Mouse (Mus musculus): ENCODE data around the gene Sv2b. TPM values are rescaled to one million over a fixed set of nuclear protein-coding genes. Genes with fewer than 3 reads are reported as not detected.

Gene Sv2b
- polyA plus RNA-seq, 1 experiment = 0.29 TPM

- H3K4me3 ChIP-seq = no peak overlapping the region
- no peak overlapping the region for H3ac ChIP-seq (ENCODE audit: control insufficient read depth, insufficient read length)
- no peaks in the 10 kb centered on the region for H3K36me3 ChIP-seq (ENCODE audit: control insufficient read depth, insufficient read depth)
- TF ChIP-seq E2F4 (IDR thresholded peaks at IDR 0.05; ENCODE audit: insufficient read depth) = no peak
- TF ChIP-seq TCF3 (IDR thresholded peaks at IDR 0.05; ENCODE audit: insufficient read length, low read depth) = no peak
- no peak for TF ChIP-seq MYOG (IDR thresholded peaks at IDR 0.05; ENCODE audit: control insufficient read depth in 1 of 3, insufficient read depth in 1 of 3, insufficient read length in 2 of 3, low read depth in 2 of 3)
- no peak for TF ChIP-seq POLR2A (IDR thresholded peaks at IDR 0.05; ENCODE audit: insufficient read length, low read depth)
- TF ChIP-seq MYOD1 (IDR thresholded peaks at IDR 0.05; ENCODE audit: control insufficient read depth in 1 of 3, insufficient read length in 2 of 3, low read depth in 2 of 3) = no peak
- no peak for TF ChIP-seq SRF (IDR thresholded peaks at IDR 0.05; ENCODE audit: control insufficient read depth, insufficient read length, low read depth)
- no peak for TF ChIP-seq MAX (IDR thresholded peaks at IDR 0.05; ENCODE audit: low read depth)
- TF ChIP-seq CEBPB (IDR thresholded peaks at IDR 0.05; ENCODE audit: insufficient read depth, poor library complexity, severe bottlenecking) = no peak; the same call in 1 of the 2 replicates
- no peak for TF ChIP-seq USF1 (IDR thresholded peaks at IDR 0.05; ENCODE audit: low read depth)
- TF ChIP-seq POLR2AphosphoS2 (IDR thresholded peaks at IDR 0.05; ENCODE audit: insufficient read length, low read depth) = no peak
- H3K27me3 ChIP-seq (ENCODE audit: control insufficient read depth, insufficient read depth, insufficient read length) = no peaks in the 10 kb centered on the region
- H3K79me2 ChIP-seq (ENCODE audit: control insufficient read depth, insufficient read depth) = no peaks in the 10 kb centered on the region
- H3K4me2 ChIP-seq (ENCODE audit: low read depth) = no peak overlapping the region
Measured at GRCm38 (mm10) chr7:75222704-75223431, 86.2 kb downstream of the Sv2b start.

DNA sequence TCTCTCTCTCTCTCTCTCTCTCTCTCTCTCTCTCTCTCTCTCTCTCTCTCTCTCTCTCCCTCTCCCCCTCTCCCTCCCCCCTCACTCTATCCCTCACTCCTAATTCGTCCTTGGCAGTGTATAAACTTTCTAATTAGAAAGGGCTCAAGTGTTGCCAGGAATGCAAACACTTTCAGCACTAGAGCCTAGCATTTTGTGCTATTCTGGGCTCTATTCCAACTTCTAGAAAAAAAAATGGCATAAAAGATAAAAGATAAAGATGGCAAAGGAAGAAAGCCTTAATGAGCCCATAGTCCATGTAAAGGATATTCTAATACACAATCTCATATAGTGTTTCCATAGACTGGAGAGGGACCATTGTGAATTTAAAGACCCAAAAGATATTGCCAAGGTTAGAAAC is 88.3 kb downstream of the Sv2b start:
- Histone ChIP-seq H3K36me3 (ENCODE audit: control insufficient read depth, insufficient read depth) (no peaks in the 10 kb centered on the region), H3K4me3 (no peak overlapping the region), H3K79me2 (ENCODE audit: control insufficient read depth, insufficient read depth) (no peaks in the 10 kb centered on the region), H3ac (ENCODE audit: control insufficient read depth, insufficient read length) (no peak overlapping the region), H3K27me3 (ENCODE audit: control insufficient read depth, insufficient read depth, insufficient read length) (no peaks in the 10 kb centered on the region), H3K4me2 (ENCODE audit: low read depth) (no peak overlapping the region)
- no peak for TF ChIP-seq MYOD1 (IDR thresholded peaks at IDR 0.05; ENCODE audit: control insufficient read depth in 1 of 3, insufficient read length in 2 of 3, low read depth in 2 of 3)
- TF ChIP-seq TCF12 (IDR thresholded peaks at IDR 0.05; ENCODE audit: insufficient read depth, poor library complexity, severe bottlenecking) = no peak
- no peak for TF ChIP-seq USF1 (IDR thresholded peaks at IDR 0.05; ENCODE audit: low read depth)
- TF ChIP-seq POLR2AphosphoS2 (IDR thresholded peaks at IDR 0.05; ENCODE audit: insufficient read length, low read depth) = no peak
- TF ChIP-seq REST (IDR thresholded peaks at IDR 0.05; ENCODE audit: insufficient read depth, insufficient read length) = no peak

GRCm38 (mm10) chr7:75220296-75220695 is 88.8 kb downstream of the Sv2b start:
- no peak overlapping the region for H3K4me3 ChIP-seq
- H3K4me2 ChIP-seq (ENCODE audit: low read depth) = no peak overlapping the region
- no peaks in the 10 kb centered on the region for H3K36me3 ChIP-seq (ENCODE audit: control insufficient read depth, insufficient read depth)
- H3K79me2 ChIP-seq (ENCODE audit: control insufficient read depth, insufficient read depth) = no peaks in the 10 kb centered on the region
- TF ChIP-seq TCF3 (IDR thresholded peaks at IDR 0.05; ENCODE audit: insufficient read length, low read depth) = no peak
- no peak for TF ChIP-seq MYOD1 (IDR thresholded peaks at IDR 0.05; ENCODE audit: control insufficient read depth in 1 of 3, insufficient read length in 2 of 3, low read depth in 2 of 3)
- no peak for TF ChIP-seq MYOG (IDR thresholded peaks at IDR 0.05; ENCODE audit: control insufficient read depth in 1 of 3, insufficient read depth in 1 of 3, insufficient read length in 2 of 3, low read depth in 2 of 3)
- TF ChIP-seq SRF (IDR thresholded peaks at IDR 0.05; ENCODE audit: control insufficient read depth, insufficient read length, low read depth) = no peak
- TF ChIP-seq USF1 (IDR thresholded peaks at IDR 0.05; ENCODE audit: low read depth) = no peak
- no peaks in the 10 kb centered on the region for H3K27me3 ChIP-seq (ENCODE audit: control insufficient read depth, insufficient read depth, insufficient read length)
- no peak overlapping the region for H3ac ChIP-seq (ENCODE audit: control insufficient read depth, insufficient read length)

GRCm38 (mm10) chr7:75216180-75216579 is 92.9 kb downstream of the Sv2b start:
- Histone ChIP-seq H3K27me3 (ENCODE audit: control insufficient read depth, insufficient read depth, insufficient read length) (no peaks in the 10 kb centered on the region), H3K4me2 (ENCODE audit: low read depth) (no peak overlapping the region), H3K4me3 (no peak overlapping the region), H3K36me3 (ENCODE audit: control insufficient read depth, insufficient read depth) (no peaks in the 10 kb centered on the region), H3ac (ENCODE audit: control insufficient read depth, insufficient read length) (no peak overlapping the region), H3K79me2 (ENCODE audit: control insufficient read depth, insufficient read depth) (no peaks in the 10 kb centered on the region)
- TF ChIP-seq TCF3 (IDR thresholded peaks at IDR 0.05; ENCODE audit: insufficient read length, low read depth) (no peak), MAX (IDR thresholded peaks at IDR 0.05; ENCODE audit: low read depth) (no peak), SRF (IDR thresholded peaks at IDR 0.05; ENCODE audit: control insufficient read depth, insufficient read length, low read depth) (no peak), E2F4 (IDR thresholded peaks at IDR 0.05; ENCODE audit: insufficient read depth) (no peak), REST (IDR thresholded peaks at IDR 0.05; ENCODE audit: insufficient read depth, insufficient read length) (no peak), TCF12 (IDR thresholded peaks at IDR 0.05; ENCODE audit: insufficient read depth, poor library complexity, severe bottlenecking) (no peak), POLR2A (IDR thresholded peaks at IDR 0.05; ENCODE audit: insufficient read length, low read depth) (no peak), POLR2AphosphoS2 (IDR thresholded peaks at IDR 0.05; ENCODE audit: insufficient read length, low read depth) (no peak), CEBPB (IDR thresholded peaks at IDR 0.05; ENCODE audit: insufficient read depth, poor library complexity, severe bottlenecking) (no peak), MYOD1 (IDR thresholded peaks at IDR 0.05; ENCODE audit: control insufficient read depth in 1 of 3, insufficient read length in 2 of 3, low read depth in 2 of 3) (no peak), USF1 (IDR thresholded peaks at IDR 0.05; ENCODE audit: low read depth) (no peak), MYOG (IDR thresholded peaks at IDR 0.05; ENCODE audit: control insufficient read depth in 1 of 3, insufficient read depth in 1 of 3, insufficient read length in 2 of 3, low read depth in 2 of 3) (no peak)

DNA sequence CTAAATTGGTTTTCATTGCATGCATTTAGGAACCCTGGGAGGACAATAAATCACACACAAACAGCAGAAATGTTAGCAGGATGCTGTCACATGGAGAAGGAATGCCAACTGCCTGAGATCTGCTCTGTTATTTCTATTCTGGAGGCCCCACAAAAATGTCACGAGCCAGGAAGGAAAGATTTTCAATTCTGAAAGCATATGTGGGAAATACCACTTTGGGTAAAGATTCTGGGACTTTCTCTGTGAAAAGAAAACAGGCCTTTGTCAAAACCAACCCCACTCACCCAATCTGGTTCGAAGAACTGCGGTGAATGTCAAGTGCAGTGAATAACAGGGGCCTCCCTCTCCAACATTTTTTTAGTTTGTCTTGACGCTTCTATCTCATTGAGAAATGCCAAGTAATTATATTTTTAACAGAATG is 99.8 kb downstream of the Sv2b start:
- Histone ChIP-seq H3K4me2 (ENCODE audit: low read depth) (peak overlapping the region; percentile 8), H3K27me3 (ENCODE audit: control insufficient read depth, insufficient read depth, insufficient read length) (no peaks in the 10 kb centered on the region)

More for the DNA sequence above, 99.8 kb downstream of the Sv2b start:
- no peak for TF ChIP-seq MYOG (IDR thresholded peaks at IDR 0.05; ENCODE audit: control insufficient read depth in 1 of 3, insufficient read depth in 1 of 3, insufficient read length in 2 of 3, low read depth in 2 of 3)
- TF ChIP-seq CEBPB (IDR thresholded peaks at IDR 0.05; ENCODE audit: insufficient read depth, poor library complexity, severe bottlenecking) = no peak
- TF ChIP-seq SRF (IDR thresholded peaks at IDR 0.05; ENCODE audit: control insufficient read depth, insufficient read length, low read depth) = no peak
- TF ChIP-seq TCF3 (IDR thresholded peaks at IDR 0.05; ENCODE audit: insufficient read length, low read depth) = no peak
- Histone ChIP-seq H3ac (ENCODE audit: control insufficient read depth, insufficient read length) (no peak overlapping the region), H3K79me2 (ENCODE audit: control insufficient read depth, insufficient read depth) (no peaks in the 10 kb centered on the region), H3K4me3 (no peak overlapping the region), H3K36me3 (ENCODE audit: control insufficient read depth, insufficient read depth) (no peaks in the 10 kb centered on the region)
